Mouse (Mus musculus) lung, adult 2 months (tissue): ENCODE data around the gene Fgd2.

Source experiments
- CTCF ChIP-seq: fragments of 200-500 bp; IDR thresholded peaks from 2 replicates; pipeline ENCODE4 v1.5.1; 2011; ENCODE audit warnings: mild to moderate bottlenecking, low read length, control low read depth; ENCODE audit not compliant: insufficient read depth
- POLR2A ChIP-seq: fragments of 200-500 bp; IDR thresholded peaks from 2 replicates; pipeline ENCODE4 v1.6.1; 2011; ENCODE audit warnings: low read depth, mild to moderate bottlenecking, control low read depth, low read length, borderline replicate concordance; ENCODE audit errors: extremely low read depth

DNA sequence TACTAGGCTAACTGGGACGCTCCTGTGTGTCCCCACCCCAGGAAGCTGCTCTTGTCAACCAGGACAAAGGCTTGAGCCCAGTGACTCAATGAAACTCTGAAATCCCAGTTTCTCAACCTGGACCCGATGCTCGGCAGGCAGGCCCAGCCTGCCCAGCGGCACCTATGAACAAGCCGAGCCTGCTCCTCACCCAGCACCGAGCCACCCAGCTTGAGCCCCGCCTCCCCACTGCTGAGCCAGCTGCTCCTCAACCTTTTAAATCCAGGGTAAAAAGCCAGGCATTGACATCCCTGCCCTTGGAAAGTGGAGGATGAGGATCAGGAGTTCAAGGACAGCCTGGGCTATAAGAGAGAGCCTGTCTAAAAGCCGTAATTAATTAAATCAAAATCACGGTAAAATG is 64.6 kb downstream of the Fgd2 start:
- no peak for TF ChIP-seq POLR2A
- TF ChIP-seq CTCF, result no peak
